Mouse (Mus musculus) embryonic facial prominence, embryonic 13.5 days (tissue): ENCODE results near the gene Ccdc167. TPM values are rescaled to one million over a fixed set of nuclear protein-coding genes. Genes with fewer than 3 reads are reported as not detected.

Source experiments
- ATAC-seq: fragments of 200-750 bp; cut with Nextera tagmentation; 2 replicates; pipeline ENCODE4 v1.8.0; 2017; ENCODE audit warnings: low read depth; ENCODE audit not compliant: insufficient number of reproducible peaks, insufficient read depth, low FRiP score, low TSS enrichment
- H3K27ac ChIP-seq: fragments of 300-500 bp; sonication (generic); 2 replicates; pipeline ENCODE4 v1.5.1; 2015; ENCODE audit warnings: moderate library complexity, mild to moderate bottlenecking, inconsistent platforms
- H3K27me3 ChIP-seq: fragments of 300-500 bp; sonication (generic); 2 replicates; pipeline ENCODE4 v1.6.1; 2015; ENCODE audit warnings: mild to moderate bottlenecking, inconsistent platforms
- H3K36me3 ChIP-seq: fragments of 300-500 bp; sonication (generic); 2 replicates; pipeline ENCODE4 v1.6.1; 2015; ENCODE audit warnings: mild to moderate bottlenecking, inconsistent platforms
- H3K4me1 ChIP-seq: fragments of 300-500 bp; sonication (generic); 2 replicates; pipeline ENCODE4 v1.6.1; 2015; ENCODE audit warnings: inconsistent platforms
- H3K4me2 ChIP-seq: fragments of 300-500 bp; sonication (generic); 2 replicates; pipeline ENCODE4 v1.6.1; 2015; ENCODE audit warnings: moderate library complexity, mild to moderate bottlenecking, inconsistent platforms
- H3K4me3 ChIP-seq: fragments of 300-500 bp; sonication (generic); 2 replicates; pipeline ENCODE4 v1.5.1; 2015; ENCODE audit warnings: mild to moderate bottlenecking, inconsistent platforms
- H3K9ac ChIP-seq: fragments of 300-500 bp; sonication (generic); 2 replicates; pipeline ENCODE4 v1.6.1; 2015; ENCODE audit warnings: mild to moderate bottlenecking, inconsistent platforms
- H3K9me3 ChIP-seq: fragments of 300-500 bp; sonication (generic); 2 replicates; pipeline ENCODE4 v1.6.1; 2016; ENCODE audit warnings: inconsistent platforms
- WGBS: fragments of 180-500 bp; shearing (Covaris S2); methylation state at CpG from one replicate; pipeline ENCODE4 v1.1.7; 2015; ENCODE audit warnings: mixed read lengths; 5-methylcytosine and 5-hydroxymethylcytosine counted together
- polyA plus RNA-seq: library from polyadenylated mRNA; unstranded; fragments of >200 nt; fragmentation: Nextera tagmentation; extraction: Ambion mirVana; gene quantifications from 2 replicates; pipeline ENCODE4 v1.2.1, GENCODE M21; 2015

Gene Ccdc167
- polyA plus RNA-seq, 1 experiment from 2014 or later = 14.5 TPM

DNA sequence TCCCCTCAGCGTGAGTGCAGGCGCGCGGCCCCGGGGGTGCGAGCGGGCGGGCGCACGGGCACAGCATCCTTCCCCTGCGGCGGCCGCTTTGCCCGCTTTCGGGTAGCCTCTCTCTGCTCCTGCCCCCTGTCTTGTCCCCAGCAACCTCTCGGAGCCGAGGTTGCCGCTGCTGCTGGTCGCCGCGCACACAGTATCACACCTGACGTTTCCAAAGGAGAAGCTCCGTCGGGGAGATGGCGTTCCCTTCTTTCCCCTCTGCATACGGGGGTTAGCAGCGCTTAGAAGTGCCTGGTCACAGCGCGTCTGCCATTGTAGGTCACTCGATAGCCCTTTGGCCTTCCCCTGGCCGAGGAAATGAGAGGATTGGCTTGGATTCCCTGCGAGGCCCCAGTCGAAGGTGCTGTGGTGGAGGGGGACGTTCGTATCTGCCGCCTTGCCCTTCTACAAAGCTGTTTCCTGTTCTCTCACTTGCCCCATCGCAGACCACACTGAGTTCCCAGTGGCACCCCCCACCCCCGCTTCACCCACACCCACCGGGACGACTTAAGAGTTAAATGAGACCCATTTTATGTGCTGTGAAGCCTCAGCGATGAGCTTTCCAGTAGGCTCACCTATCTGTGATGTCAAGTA lies 56.0 kb downstream of the Ccdc167 start:
- Histone ChIP-seq H3K4me1 (peaks cover 9% of the 10 kb centered on the region), H3K27me3 (no peaks in the 10 kb centered on the region), H3K9ac (peak overlapping the region; percentile 97), H3K27ac (peak overlapping the region; percentile 91), H3K4me3 (peak overlapping the region; percentile 93), H3K9me3 (no peaks in the 10 kb centered on the region), H3K36me3 (peaks cover 24% of the 10 kb centered on the region), H3K4me2 (peak overlapping the region; percentile 90)
- under 1% methylated on average over 41 of the region's 41 CpGs for WGBS
- ATAC-seq = no peak

DNA sequence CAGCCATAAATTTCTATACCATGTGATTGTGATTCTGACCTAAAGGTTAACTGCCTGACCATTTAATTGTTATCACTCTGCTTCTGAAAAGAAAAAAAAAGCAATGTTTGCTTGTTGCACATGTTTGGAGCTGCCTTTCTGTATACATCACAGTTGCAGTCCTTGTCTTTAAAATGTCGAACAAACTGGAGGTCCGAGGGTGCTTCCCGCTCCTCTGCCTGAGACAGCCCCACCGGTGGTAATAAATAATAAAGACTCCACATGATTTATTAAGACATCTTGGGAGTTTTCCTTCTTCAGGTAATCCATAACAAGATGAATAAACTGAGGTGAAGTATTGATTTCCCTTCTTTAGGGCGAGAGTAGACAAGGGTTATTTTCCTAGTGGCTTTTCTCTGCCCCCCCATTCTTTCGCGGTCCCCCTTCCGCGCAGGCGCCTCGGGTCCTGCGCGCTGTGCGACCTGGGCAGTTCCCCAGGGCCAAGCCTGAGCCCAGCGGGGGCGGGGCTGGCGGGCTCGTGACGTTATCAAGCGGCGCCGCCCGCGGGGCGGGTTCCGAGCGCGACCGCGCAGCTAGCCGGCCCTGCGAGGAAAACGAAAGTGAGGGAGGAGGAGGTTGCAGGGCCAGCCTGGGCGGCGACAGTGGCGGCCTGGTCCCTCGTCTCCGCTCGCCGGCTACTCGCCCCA lies 56.6 kb downstream of the Ccdc167 start, which contains the start of gene Cmtr1:
TSS of gene Cmtr1 (plus strand) at position 520 of the 686 bp plus-strand sequence.
- peak within 1 kb of the TSS; percentile 91 for H3K27ac ChIP-seq
- peak; percentile 93 for ATAC-seq
- peak within 1 kb of the TSS; percentile 97 for H3K9ac ChIP-seq
- H3K9me3 ChIP-seq = no peaks in the 10 kb centered on the region
- H3K27me3 ChIP-seq = no peaks in the 10 kb centered on the region
- peaks cover 20% of the 10 kb centered on the region for H3K36me3 ChIP-seq
- peak within 1 kb of the TSS; percentile 90 for H3K4me2 ChIP-seq
- H3K4me1 ChIP-seq = peaks cover 9% of the 10 kb centered on the region
- H3K4me3 ChIP-seq = peak within 1 kb of the TSS; percentile 93
- 2% methylated on average over 41 of the region's 41 CpGs for WGBS

DNA sequence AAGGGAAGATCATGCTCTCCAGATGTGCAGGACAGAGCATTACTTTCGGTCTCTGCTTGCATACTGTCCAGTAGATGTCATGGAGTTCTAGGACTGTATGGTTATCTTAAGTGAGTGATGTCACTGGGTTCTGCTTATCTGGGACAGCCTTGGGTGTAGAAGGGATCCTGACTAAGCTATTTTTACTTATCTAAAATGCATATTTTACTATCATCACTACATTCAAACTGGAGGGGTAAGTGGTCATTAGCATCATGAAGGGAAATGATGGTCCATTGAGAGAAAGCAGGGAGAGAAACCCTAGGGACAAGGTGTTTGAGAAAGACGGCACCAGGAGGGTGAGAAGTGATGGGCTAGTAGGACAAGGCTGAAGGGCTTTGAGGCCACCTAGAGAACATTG lies 58.6 kb downstream of the Ccdc167 start:
- peaks cover 9% of the 10 kb centered on the region for H3K4me1 ChIP-seq
- ATAC-seq = no peak
- no peak overlapping the region for H3K27ac ChIP-seq
- H3K4me3 ChIP-seq = no peak overlapping the region
- H3K36me3 ChIP-seq = peaks cover 4% of the 10 kb centered on the region; the same call in 1 of the 2 replicates
- H3K27me3 ChIP-seq = no peaks in the 10 kb centered on the region
- 82% methylated on average over 2 of the region's 2 CpGs for WGBS
- H3K9ac ChIP-seq = no peak overlapping the region
- H3K9me3 ChIP-seq = no peaks in the 10 kb centered on the region
- no peak overlapping the region for H3K4me2 ChIP-seq

DNA sequence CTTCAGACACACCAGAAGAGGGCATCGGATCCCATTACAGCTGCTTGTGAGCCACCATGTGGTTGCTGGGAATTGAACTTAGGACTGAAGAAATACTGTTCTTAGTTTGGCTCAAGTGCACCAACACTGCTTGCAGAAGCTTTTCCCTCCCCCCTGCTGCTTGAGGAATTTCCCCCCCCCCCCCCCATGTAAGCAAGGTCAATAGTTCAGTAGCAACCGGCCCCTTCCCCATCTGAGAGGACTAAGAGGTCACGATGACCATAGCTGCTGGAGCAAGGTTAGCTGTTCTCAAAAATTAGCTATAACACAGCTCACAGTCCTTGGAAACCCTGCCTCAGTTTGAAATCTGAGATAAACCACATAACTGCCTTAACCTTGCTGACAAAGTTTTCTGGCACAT lies 74.6 kb downstream of the Ccdc167 start:
- Histone ChIP-seq H3K27ac (no peak overlapping the region), H3K9me3 (no peaks in the 10 kb centered on the region), H3K4me3 (no peak overlapping the region), H3K27me3 (no peaks in the 10 kb centered on the region), H3K36me3 (peaks cover 67% of the 10 kb centered on the region), H3K4me1 (no peaks in the 10 kb centered on the region), H3K4me2 (no peak overlapping the region), H3K9ac (no peak overlapping the region)
- WGBS = 55% methylated on average over 3 of the region's 3 CpGs
- no peak for ATAC-seq

DNA sequence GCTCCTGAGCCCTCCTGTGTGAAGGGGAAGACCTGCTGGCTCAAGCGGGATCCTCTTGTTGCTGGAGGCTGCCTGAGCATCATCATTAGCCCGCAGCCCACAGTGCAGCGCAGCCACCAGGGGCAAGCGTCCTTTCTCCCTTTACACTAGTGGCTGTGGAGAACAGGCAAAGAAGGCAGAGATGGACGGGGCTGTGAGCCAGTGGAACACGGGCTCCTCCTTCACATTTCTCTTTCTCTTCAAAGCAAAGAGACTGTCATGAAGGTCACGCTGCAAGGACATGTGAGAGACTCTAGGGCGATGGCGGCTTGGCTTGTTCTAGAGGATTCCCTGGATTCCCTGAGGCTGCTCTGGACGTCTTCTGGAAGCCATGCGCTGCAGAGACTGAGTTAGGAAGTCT lies 75.9 kb downstream of the Ccdc167 start:
- no peak overlapping the region for H3K27ac ChIP-seq
- peaks cover 70% of the 10 kb centered on the region for H3K36me3 ChIP-seq
- WGBS = 95% methylated on average over 11 of the region's 11 CpGs
- no peak overlapping the region for H3K4me2 ChIP-seq
- no peak overlapping the region for H3K9ac ChIP-seq
- H3K9me3 ChIP-seq = no peaks in the 10 kb centered on the region
- ATAC-seq = no peak
- no peaks in the 10 kb centered on the region for H3K4me1 ChIP-seq
- H3K27me3 ChIP-seq = no peaks in the 10 kb centered on the region
- no peak overlapping the region for H3K4me3 ChIP-seq

DNA sequence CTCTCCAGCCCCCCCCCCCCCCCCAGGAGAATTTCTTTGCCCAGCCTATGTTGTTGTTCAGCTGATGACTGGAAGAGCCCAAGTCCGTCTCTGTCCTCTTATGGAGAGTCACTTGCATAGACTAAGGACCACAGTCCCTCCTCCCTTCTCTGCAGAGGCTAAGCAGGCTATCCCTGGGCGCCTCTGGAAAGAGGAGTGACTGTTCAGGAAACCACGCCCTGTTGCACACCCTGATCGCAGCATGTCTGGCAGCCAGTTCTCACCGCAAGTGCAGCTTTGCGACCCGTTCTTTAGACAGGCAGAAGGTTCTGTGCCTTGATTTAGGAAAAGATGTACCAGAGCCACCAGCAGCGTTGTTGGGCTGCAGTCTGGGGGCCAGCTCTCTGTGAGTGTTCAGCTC lies 78.9 kb downstream of the Ccdc167 start:
- Histone ChIP-seq H3K4me1 (no peaks in the 10 kb centered on the region), H3K36me3 (peaks cover 95% of the 10 kb centered on the region), H3K4me2 (no peak overlapping the region), H3K9ac (no peak overlapping the region), H3K9me3 (no peaks in the 10 kb centered on the region), H3K27ac (no peak overlapping the region), H3K4me3 (no peak overlapping the region), H3K27me3 (no peaks in the 10 kb centered on the region)
- 90% methylated on average over 8 of the region's 8 CpGs for WGBS
- no peak for ATAC-seq

DNA sequence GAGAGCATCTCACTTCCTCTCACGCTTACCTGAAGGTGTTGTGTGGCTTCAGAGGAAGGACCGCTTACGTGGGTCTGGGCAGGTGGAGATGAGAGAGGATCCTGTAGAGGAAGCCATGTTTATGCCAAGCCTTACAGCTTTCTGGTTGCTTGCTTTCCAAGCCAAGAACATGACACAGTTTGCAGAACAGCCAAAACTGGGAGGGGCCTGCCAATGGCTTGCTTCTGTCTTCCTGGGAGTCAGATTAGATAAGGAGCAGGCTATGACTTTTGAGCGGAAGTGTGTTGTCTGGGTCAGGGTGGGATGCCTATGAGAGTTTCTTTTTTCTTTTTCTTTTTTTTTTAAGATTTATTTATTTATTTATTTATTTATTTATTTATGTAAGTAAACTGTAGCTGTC lies 79.5 kb downstream of the Ccdc167 start:
- WGBS = 97% methylated on average over 4 of the region's 4 CpGs
- no peak overlapping the region for H3K27ac ChIP-seq
- no peaks in the 10 kb centered on the region for H3K4me1 ChIP-seq
- peaks cover 94% of the 10 kb centered on the region for H3K36me3 ChIP-seq
- ATAC-seq = no peak
- H3K27me3 ChIP-seq = no peaks in the 10 kb centered on the region
- H3K9me3 ChIP-seq = no peaks in the 10 kb centered on the region
- no peak overlapping the region for H3K9ac ChIP-seq
- no peak overlapping the region for H3K4me2 ChIP-seq
- no peak overlapping the region for H3K4me3 ChIP-seq

Other genes with a start within 250 kb of the Ccdc167 start
- gene Pim1, start 226.3 kb downstream of the Ccdc167 start, polyA plus RNA-seq = 16.1 and 17.4 TPM in 2 replicates
- gene Gm17657, start 167.4 kb downstream of the Ccdc167 start, polyA plus RNA-seq = not detected in 2 replicates
- 14.8 and 16.4 TPM in 2 replicates for gene Tbc1d22b, start 167.3 kb downstream of the Ccdc167 start, polyA plus RNA-seq
- 1.8 and 2.3 TPM in 2 replicates for gene Tmem217, start 164.7 kb downstream of the Ccdc167 start, polyA plus RNA-seq
- 94.6 and 107 TPM in 2 replicates for gene Rnf8, start 102.3 kb downstream of the Ccdc167 start, polyA plus RNA-seq
- 3.0 and 3.6 TPM in 2 replicates for gene Gm28043, start 102.2 kb downstream of the Ccdc167 start, polyA plus RNA-seq
- 126 and 133 TPM in 2 replicates for gene Cmtr1, start 56.4 kb downstream of the Ccdc167 start, polyA plus RNA-seq